8 mouse cellular contexts compared by ENCODE assay signal in genomic region chr19:4720671-4721244, GRCm38 (mm10). TPM values are rescaled to one million over a fixed set of nuclear protein-coding genes. Genes with fewer than 3 reads are reported as not detected.
DNase-seq lines count a peak whose midpoint lies in the region; ATAC-seq and TF ChIP-seq lines count a peak whose summit lies in the region.

No protein-coding gene starts in this region.

- peak overlapping the region; percentile 3; the same call in 1 of the 2 replicates for H3K4me3 ChIP-seq in hindbrain, embryonic 12.5 days
- no peak overlapping the region for H3K4me3 ChIP-seq in hindbrain, postnatal 0 days (ENCODE audit: low read length)
- H3K4me3 ChIP-seq in intestine, embryonic 14.5 days (ENCODE audit: low read depth, low read length) = peak overlapping the region; percentile 25
- H3K4me3 ChIP-seq in liver, embryonic 11.5 days (ENCODE audit: low read depth, low read length) = no peak overlapping the region

- no peak for TF ChIP-seq CTCF in hindbrain, postnatal 0 days (IDR thresholded peaks at IDR 0.05; ENCODE audit: low read depth)

- H3K9ac ChIP-seq in hindbrain, embryonic 12.5 days = no peak overlapping the region
- no peak overlapping the region for H3K9ac ChIP-seq in hindbrain, postnatal 0 days (replicated peaks; ENCODE audit: low read length)
- no peak overlapping the region for H3K9ac ChIP-seq in intestine, embryonic 14.5 days (ENCODE audit: low read length)
- no peak overlapping the region for H3K9ac ChIP-seq in liver, embryonic 11.5 days (ENCODE audit: low read depth, low read length)

- no peak for ATAC-seq in hindbrain, embryonic 12.5 days (ENCODE audit: low FRiP score)
- no peak for ATAC-seq in hindbrain, postnatal 0 days
- peak; percentile 57; the same call in 1 of the 2 replicates for ATAC-seq in intestine, embryonic 14.5 days (replicated peaks; ENCODE audit: low FRiP score, low TSS enrichment, low read depth)
- ATAC-seq in liver, embryonic 11.5 days (replicated peaks; ENCODE audit: low FRiP score) = no peak
- no peak for ATAC-seq in inflammation-experienced regulatory T-cells, adult 6 months

- DNase-seq in hindbrain, postnatal 0 days (ENCODE audit: low spot score) = no peak
- peak; percentile 80 for DNase-seq in intestine, embryonic 14.5 days (ENCODE audit: low spot score)
- no peak for DNase-seq in liver, embryonic 11.5 days (ENCODE audit: low spot score)
- DNase-seq in urinary bladder, postnatal 10 days (ENCODE audit: low spot score) = peak; percentile 35
- DNase-seq in thymus, adult 18-20 months = no peak
- no peak for DNase-seq in gastrocnemius, adult 18-20 months (ENCODE audit: low spot score)

- no peaks in the 10 kb centered on the region for H3K9me3 ChIP-seq in hindbrain, embryonic 12.5 days (replicated peaks)
- no peaks in the 10 kb centered on the region for H3K9me3 ChIP-seq in hindbrain, postnatal 0 days (ENCODE audit: low read length)
- no peaks in the 10 kb centered on the region for H3K9me3 ChIP-seq in intestine, embryonic 14.5 days (ENCODE audit: control insufficient read depth, low read length)
- no peaks in the 10 kb centered on the region for H3K9me3 ChIP-seq in liver, embryonic 11.5 days (ENCODE audit: control insufficient read depth, low read length)

- peaks cover 23% of the 10 kb centered on the region for H3K4me1 ChIP-seq in hindbrain, embryonic 12.5 days
- H3K4me1 ChIP-seq in hindbrain, postnatal 0 days (ENCODE audit: insufficient read depth, low read length) = 0 out of 2 replicates have a peak, but pooled peaks cover 3% of the 10 kb centered on the region
- no peaks in the 10 kb centered on the region for H3K4me1 ChIP-seq in intestine, embryonic 14.5 days (replicated peaks; ENCODE audit: control insufficient read depth, insufficient read depth, low read length)
- peaks cover 4% of the 10 kb centered on the region; the same call in 1 of the 2 replicates for H3K4me1 ChIP-seq in liver, embryonic 11.5 days (replicated peaks; ENCODE audit: control insufficient read depth, insufficient read depth, low read length)

- H3K4me2 ChIP-seq in hindbrain, embryonic 12.5 days (replicated peaks) = peak overlapping the region; percentile 21
- no peak overlapping the region for H3K4me2 ChIP-seq in hindbrain, postnatal 0 days (ENCODE audit: low read depth, low read length)
- peak overlapping the region; percentile 41 for H3K4me2 ChIP-seq in intestine, embryonic 14.5 days (ENCODE audit: low read length)
- H3K4me2 ChIP-seq in liver, embryonic 11.5 days = peak overlapping the region; percentile 42

- no peak overlapping the region for H3K27ac ChIP-seq in hindbrain, embryonic 12.5 days
- H3K27ac ChIP-seq in hindbrain, postnatal 0 days = no peak overlapping the region
- H3K27ac ChIP-seq in intestine, embryonic 14.5 days (ENCODE audit: low read depth) = no peak overlapping the region
- H3K27ac ChIP-seq in liver, embryonic 11.5 days (ENCODE audit: low read depth, low read length) = no peak overlapping the region

- H3K27me3 ChIP-seq in hindbrain, embryonic 12.5 days = no peaks in the 10 kb centered on the region
- H3K27me3 ChIP-seq in hindbrain, postnatal 0 days (ENCODE audit: insufficient read depth, low read length) = no peaks in the 10 kb centered on the region
- H3K27me3 ChIP-seq in intestine, embryonic 14.5 days (replicated peaks; ENCODE audit: control insufficient read depth, insufficient read depth, low read length) = no peaks in the 10 kb centered on the region
- peaks cover 6% of the 10 kb centered on the region for H3K27me3 ChIP-seq in liver, embryonic 11.5 days (replicated peaks; ENCODE audit: control insufficient read depth, insufficient read depth, low read length)

- H3K36me3 ChIP-seq in hindbrain, embryonic 12.5 days = peaks cover 42% of the 10 kb centered on the region
- peaks cover 19% of the 10 kb centered on the region; the same call in 1 of the 2 replicates for H3K36me3 ChIP-seq in hindbrain, postnatal 0 days (ENCODE audit: insufficient read depth, low read length)
- H3K36me3 ChIP-seq in intestine, embryonic 14.5 days (ENCODE audit: control insufficient read depth, insufficient read depth, low read length) = no peaks in the 10 kb centered on the region
- no peaks in the 10 kb centered on the region for H3K36me3 ChIP-seq in liver, embryonic 11.5 days (ENCODE audit: control insufficient read depth, insufficient read depth, low read length)

- WGBS in hindbrain, embryonic 12.5 days = 19% methylated on average over 11 of the region's 11 CpGs
- 27% methylated on average over 11 of the region's 11 CpGs for WGBS in hindbrain, postnatal 0 days
- WGBS in intestine, embryonic 14.5 days = 23% methylated on average over 11 of the region's 11 CpGs
- 17% methylated on average over 11 of the region's 11 CpGs for WGBS in liver, embryonic 11.5 days

RNA-seq across cellular contexts. Expression of gene Sptbn2, which starts 9.8 kb away (rescaled TPM):
- 42.8 and 43.7 TPM in 2 replicates for polyA plus RNA-seq in hindbrain, embryonic 12.5 days (2016; fragmentation: Nextera tagmentation; extraction: Ambion mirVana)
- 143 and 164 TPM in 2 replicates for total RNA-seq in hindbrain, postnatal 0 days (2014; rRNA removed)
- 17.9 TPM in 2 replicates for polyA plus RNA-seq in hindbrain, postnatal 0 days (2015; fragmentation: Nextera tagmentation; extraction: Ambion mirVana)
- polyA plus RNA-seq in intestine, embryonic 14.5 days (2014; fragmentation: Nextera tagmentation; extraction: Ambion mirVana) = 2.1 and 2.4 TPM in 2 replicates
- polyA plus RNA-seq in liver, embryonic 11.5 days (2014; fragmentation: Nextera tagmentation; extraction: Ambion mirVana) = 0.75 and 0.97 TPM in 2 replicates
- under 1 TPM; 0.02 to 0.07 TPM for total RNA-seq in gastrocnemius, adult 18-20 months (2021)
- polyA plus RNA-seq in inflammation-experienced regulatory T-cells, adult 6 months (2017; shearing (Covaris generic)) = under 1 TPM in 2 of 3 experiments, not detected in 1; 0.17 to 0.20 TPM

RNA-seq across cellular contexts. Expression of gene Gm960, which starts 22.3 kb away (rescaled TPM):
- 3.6 and 6.3 TPM in 2 replicates for polyA plus RNA-seq in hindbrain, embryonic 12.5 days (2016; fragmentation: Nextera tagmentation; extraction: Ambion mirVana)
- 1.3 and 4.2 TPM in 2 replicates for total RNA-seq in hindbrain, postnatal 0 days (2014; rRNA removed)
- 5.2 and 5.5 TPM in 2 replicates for polyA plus RNA-seq in hindbrain, postnatal 0 days (2015; fragmentation: Nextera tagmentation; extraction: Ambion mirVana)
- polyA plus RNA-seq in intestine, embryonic 14.5 days (2014; fragmentation: Nextera tagmentation; extraction: Ambion mirVana) = 3.2 and 3.8 TPM in 2 replicates
- 0.82 and 2.0 TPM in 2 replicates for polyA plus RNA-seq in liver, embryonic 11.5 days (2014; fragmentation: Nextera tagmentation; extraction: Ambion mirVana)
- total RNA-seq in gastrocnemius, adult 18-20 months (2021) = under 1 TPM in 1 of 2 experiments, not detected in 1; 0.31 TPM
- not detected for polyA plus RNA-seq in inflammation-experienced regulatory T-cells, adult 6 months (2017; shearing (Covaris generic))

RNA-seq across cellular contexts. Expression of gene Rbm4b, which starts 35.5 kb away (rescaled TPM):
- polyA plus RNA-seq in hindbrain, embryonic 12.5 days (2016; fragmentation: Nextera tagmentation; extraction: Ambion mirVana) = 155 TPM in 2 replicates
- total RNA-seq in hindbrain, postnatal 0 days (2014; rRNA removed) = 59.2 and 69.4 TPM in 2 replicates
- 81.8 and 84.8 TPM in 2 replicates for polyA plus RNA-seq in hindbrain, postnatal 0 days (2015; fragmentation: Nextera tagmentation; extraction: Ambion mirVana)
- 55.0 and 62.4 TPM in 2 replicates for polyA plus RNA-seq in intestine, embryonic 14.5 days (2014; fragmentation: Nextera tagmentation; extraction: Ambion mirVana)
- 36.0 and 44.0 TPM in 2 replicates for polyA plus RNA-seq in liver, embryonic 11.5 days (2014; fragmentation: Nextera tagmentation; extraction: Ambion mirVana)
- 1 to 10 TPM; 2.3 to 2.7 TPM for total RNA-seq in gastrocnemius, adult 18-20 months (2021)
- polyA plus RNA-seq in inflammation-experienced regulatory T-cells, adult 6 months (2017; shearing (Covaris generic)) = 100 to 1,000 TPM in 1 of 3 experiments, 10 to 100 TPM in 2; 59.9 to 134 (median 96.8) TPM

Comparison
In these comparisons a context has a peak if more than half of its experiments do, and no peak if none do; other contexts are left out.
1. H3K4me3 ChIP-seq: peak in hindbrain, embryonic 12.5 days (single experiment) and intestine, embryonic 14.5 days (single experiment); none in hindbrain, postnatal 0 days (single experiment) and liver, embryonic 11.5 days (single experiment).
2. DNase-seq: peak in intestine, embryonic 14.5 days (single experiment) and urinary bladder, postnatal 10 days (single experiment); none in hindbrain, postnatal 0 days (single experiment), liver, embryonic 11.5 days (single experiment), thymus, adult 18-20 months (0 of 2) and gastrocnemius, adult 18-20 months (single experiment).